Mouse (Mus musculus) thymus, postnatal 4 days (tissue): Measurements from ENCODE around the gene Fam50b.

Experiments
- DNase-seq: peaks from one replicate; pipeline ENCODE4 v3.0.0; 2021

The Fam50b gene

GRCm38 (mm10) chr13:34734686-34735085, at the start of gene Fam50b:
TSS of gene Fam50b (plus strand) at chr13:34734850.
- DNase-seq: no peak

GRCm38 (mm10) chr13:34685008-34685765, 49.5 kb upstream of the Fam50b start:
- DNase-seq: no peak

GRCm38 (mm10) chr13:34691049-34691448, 43.6 kb upstream of the Fam50b start:
- DNase-seq: no peak

GRCm38 (mm10) chr13:34693111-34693510, 41.5 kb upstream of the Fam50b start:
- no peak for DNase-seq

GRCm38 (mm10) chr13:34696734-34697332, 37.8 kb upstream of the Fam50b start:
- no peak for DNase-seq

GRCm38 (mm10) chr13:34700091-34700490, 34.6 kb upstream of the Fam50b start:
- no peak for DNase-seq

- no peak for DNase-seq
These were observed 34.0 kb upstream of the Fam50b start for GRCm38 (mm10) chr13:34700630-34701029.

GRCm38 (mm10) chr13:34703301-34703700, 31.3 kb upstream of the Fam50b start:
- no peak for DNase-seq

GRCm38 (mm10) chr13:34703795-34704194, 30.9 kb upstream of the Fam50b start:
- no peak for DNase-seq

GRCm38 (mm10) chr13:34704835-34705234, 29.8 kb upstream of the Fam50b start:
- DNase-seq: no peak

- DNase-seq: no peak
These were observed 25.7 kb upstream of the Fam50b start for GRCm38 (mm10) chr13:34708955-34709354.

GRCm38 (mm10) chr13:34709566-34709965, 25.1 kb upstream of the Fam50b start:
- no peak for DNase-seq

GRCm38 (mm10) chr13:34711410-34711809, 23.2 kb upstream of the Fam50b start:
- no peak for DNase-seq

GRCm38 (mm10) chr13:34712881-34713280, 21.8 kb upstream of the Fam50b start:
- no peak for DNase-seq

GRCm38 (mm10) chr13:34715437-34715838, 19.2 kb upstream of the Fam50b start:
- DNase-seq: no peak

GRCm38 (mm10) chr13:34724831-34725592, 9.6 kb upstream of the Fam50b start:
- DNase-seq: no peak

GRCm38 (mm10) chr13:34725800-34726476, 8.7 kb upstream of the Fam50b start:
- DNase-seq: no peak

GRCm38 (mm10) chr13:34726477-34726805, 8.2 kb upstream of the Fam50b start:
- DNase-seq: no peak

- DNase-seq: no peak
These were observed 7.6 kb upstream of the Fam50b start for GRCm38 (mm10) chr13:34727060-34727459.

GRCm38 (mm10) chr13:34731551-34731950, 3.1 kb upstream of the Fam50b start:
- DNase-seq: no peak

- no peak for DNase-seq
These were observed 870 bp upstream of the Fam50b start for GRCm38 (mm10) chr13:34733780-34734179.

GRCm38 (mm10) chr13:34737968-34738698, 3.5 kb downstream of the Fam50b start:
- DNase-seq: no peak

- no peak for DNase-seq
These were observed 4.0 kb downstream of the Fam50b start for GRCm38 (mm10) chr13:34738699-34738973.
